Mouse (Mus musculus): ENCODE measurements at regions not wholly inside any gene's neighbourhood (a gene's known extent, or its start where the extent isn't known, plus 50 kb on each side); places are given as distances from the start of the nearest gene placed in this dataset.

DNA sequence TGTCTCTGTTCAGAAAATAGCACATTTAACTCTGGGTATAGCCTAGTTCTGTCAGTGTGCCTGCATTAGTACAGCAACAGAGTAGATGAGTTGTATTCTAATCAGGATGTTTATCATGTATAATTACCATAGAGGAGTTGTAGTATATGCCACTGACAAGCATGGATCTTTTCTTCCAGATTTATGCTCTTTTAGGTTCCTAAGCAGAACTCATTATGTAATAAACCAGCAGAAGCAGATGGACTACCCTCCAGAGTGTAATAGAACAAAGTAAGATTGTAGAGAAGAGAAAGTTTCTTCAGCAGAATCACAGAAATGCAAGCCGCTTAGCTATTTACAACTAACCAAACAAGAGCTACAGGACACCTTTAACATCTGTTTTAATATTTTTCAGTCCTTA lies 517.2 kb upstream of the Epha5 start:
- Histone ChIP-seq H3K9ac (replicated peaks; ENCODE audit: low read depth, low read length) (no peak overlapping the region), H3K4me2 (replicated peaks; ENCODE audit: low read depth, low read length) (no peak overlapping the region), H3K4me3 (ENCODE audit: low read depth, low read length) (no peak overlapping the region), H3K9me3 (ENCODE audit: control insufficient read depth, low read depth, low read length) (no peaks in the 10 kb centered on the region), H3K27me3 (ENCODE audit: control insufficient read depth, insufficient read depth, low read length) (no peaks in the 10 kb centered on the region), H3K27ac (ENCODE audit: low read length) (no peak overlapping the region), H3K4me1 (ENCODE audit: control insufficient read depth, insufficient read depth, low read length) (no peaks in the 10 kb centered on the region), H3K36me3 (ENCODE audit: control insufficient read depth, insufficient read depth, low read length) (no peaks in the 10 kb centered on the region)
- ATAC-seq (ENCODE audit: insufficient number of reproducible peaks, insufficient read depth, low FRiP score, low read depth), result no peak
- WGBS, result 92% methylated on average over 1 of the region's 1 CpGs

DNA sequence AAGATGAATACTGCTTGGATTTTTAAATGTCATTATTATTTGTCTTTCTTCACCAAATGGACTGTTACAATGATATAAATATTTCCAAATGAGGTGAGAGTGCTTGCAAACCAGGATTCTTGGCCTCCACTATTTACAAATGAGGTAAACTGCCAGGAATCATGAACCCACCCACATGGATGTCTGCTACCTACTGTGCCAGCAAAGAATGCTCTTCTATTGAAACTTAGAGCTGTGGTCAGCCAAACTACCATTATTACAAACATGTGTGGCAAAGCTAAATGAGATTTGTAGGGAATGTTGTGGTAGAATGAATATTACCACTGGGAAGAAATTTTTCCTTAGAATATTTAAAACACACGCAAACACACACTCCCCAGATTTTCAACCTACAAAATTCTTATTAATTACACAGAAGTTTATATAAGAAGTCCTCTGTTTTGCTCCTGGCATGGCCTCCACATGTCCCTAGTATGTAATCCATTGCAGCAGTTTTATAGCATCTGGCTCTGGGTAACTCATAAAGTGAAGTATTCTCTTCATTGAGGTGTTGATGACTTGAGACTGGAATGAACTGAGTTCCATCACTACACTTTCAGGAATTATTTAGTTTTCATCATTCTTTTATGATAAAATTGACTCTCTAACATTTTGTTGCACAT lies 500.6 kb upstream of the Epha5 start:
- Histone ChIP-seq H3K27me3 (ENCODE audit: control insufficient read depth, insufficient read depth, low read length) (no peaks in the 10 kb centered on the region), H3K4me1 (ENCODE audit: control insufficient read depth, insufficient read depth, low read length) (no peaks in the 10 kb centered on the region), H3K9ac (replicated peaks; ENCODE audit: low read depth, low read length) (no peak overlapping the region), H3K9me3 (ENCODE audit: control insufficient read depth, low read depth, low read length) (no peaks in the 10 kb centered on the region), H3K4me3 (ENCODE audit: low read depth, low read length) (no peak overlapping the region), H3K36me3 (ENCODE audit: control insufficient read depth, insufficient read depth, low read length) (no peaks in the 10 kb centered on the region), H3K27ac (ENCODE audit: low read length) (no peak overlapping the region), H3K4me2 (replicated peaks; ENCODE audit: low read depth, low read length) (no peak overlapping the region)
- ATAC-seq (ENCODE audit: insufficient number of reproducible peaks, insufficient read depth, low FRiP score, low read depth), result no peak
- WGBS, result 83% methylated on average over 1 of the region's 1 CpGs

DNA sequence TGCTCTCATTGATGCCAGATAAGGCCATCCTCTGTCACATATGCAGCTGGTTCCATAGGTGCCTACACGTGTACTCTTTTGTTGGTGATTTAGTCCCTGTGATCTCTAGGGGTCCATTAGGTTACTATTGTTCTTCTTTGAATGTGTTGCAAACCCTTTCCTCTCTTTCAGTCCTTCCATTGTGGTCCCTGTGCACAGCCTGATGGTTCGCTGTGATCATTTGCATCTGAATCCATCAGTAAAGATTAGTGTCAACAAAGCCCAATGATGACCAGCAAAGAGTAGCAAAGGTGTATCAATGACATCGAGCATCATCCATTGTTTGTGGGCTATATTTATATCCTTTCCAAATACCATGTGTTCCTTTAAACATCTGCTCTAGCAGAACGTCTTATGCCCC lies 484.5 kb upstream of the Epha5 start:
- Histone ChIP-seq H3K36me3 (ENCODE audit: control insufficient read depth, insufficient read depth, low read length) (no peaks in the 10 kb centered on the region), H3K4me3 (ENCODE audit: low read depth, low read length) (no peak overlapping the region), H3K27ac (ENCODE audit: low read length) (no peak overlapping the region), H3K4me1 (ENCODE audit: control insufficient read depth, insufficient read depth, low read length) (no peaks in the 10 kb centered on the region), H3K27me3 (ENCODE audit: control insufficient read depth, insufficient read depth, low read length) (no peaks in the 10 kb centered on the region), H3K9me3 (ENCODE audit: control insufficient read depth, low read depth, low read length) (no peaks in the 10 kb centered on the region), H3K9ac (replicated peaks; ENCODE audit: low read depth, low read length) (no peak overlapping the region), H3K4me2 (replicated peaks; ENCODE audit: low read depth, low read length) (no peak overlapping the region)
- 64% methylated on average over 4 of the region's 4 CpGs for WGBS
- ATAC-seq (ENCODE audit: insufficient number of reproducible peaks, insufficient read depth, low FRiP score, low read depth), result no peak

DNA sequence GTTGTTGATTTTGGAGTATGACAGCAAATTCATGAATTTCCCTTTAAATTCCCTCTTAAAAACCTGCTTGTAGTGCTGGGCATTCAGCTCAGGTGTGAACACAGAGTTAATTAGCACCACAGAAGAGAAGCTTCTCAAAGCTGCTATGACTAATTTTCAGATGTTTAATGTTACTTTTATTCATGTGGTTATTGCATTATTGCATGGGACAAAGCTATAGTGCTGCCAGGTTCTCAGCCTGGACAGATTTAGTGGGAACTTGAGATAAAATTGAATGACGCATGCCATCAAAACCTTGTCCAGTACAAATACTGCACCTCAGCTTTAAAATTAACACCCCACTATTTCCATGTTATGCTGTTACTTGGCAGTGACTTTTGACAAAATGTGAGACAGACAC lies 480.4 kb upstream of the Epha5 start:
- no peak overlapping the region for H3K4me2 ChIP-seq (replicated peaks; ENCODE audit: low read depth, low read length)
- no peak overlapping the region for H3K9ac ChIP-seq (replicated peaks; ENCODE audit: low read depth, low read length)
- H3K9me3 ChIP-seq (ENCODE audit: control insufficient read depth, low read depth, low read length), result no peaks in the 10 kb centered on the region
- H3K27ac ChIP-seq (ENCODE audit: low read length), result no peak overlapping the region
- no peaks in the 10 kb centered on the region for H3K4me1 ChIP-seq (ENCODE audit: control insufficient read depth, insufficient read depth, low read length)
- H3K27me3 ChIP-seq (ENCODE audit: control insufficient read depth, insufficient read depth, low read length), result no peaks in the 10 kb centered on the region
- no peaks in the 10 kb centered on the region for H3K36me3 ChIP-seq (ENCODE audit: control insufficient read depth, insufficient read depth, low read length)
- 98% methylated on average over 1 of the region's 1 CpGs for WGBS
- no peak overlapping the region for H3K4me3 ChIP-seq (ENCODE audit: low read depth, low read length)
- no peak for ATAC-seq (ENCODE audit: insufficient number of reproducible peaks, insufficient read depth, low FRiP score, low read depth)

DNA sequence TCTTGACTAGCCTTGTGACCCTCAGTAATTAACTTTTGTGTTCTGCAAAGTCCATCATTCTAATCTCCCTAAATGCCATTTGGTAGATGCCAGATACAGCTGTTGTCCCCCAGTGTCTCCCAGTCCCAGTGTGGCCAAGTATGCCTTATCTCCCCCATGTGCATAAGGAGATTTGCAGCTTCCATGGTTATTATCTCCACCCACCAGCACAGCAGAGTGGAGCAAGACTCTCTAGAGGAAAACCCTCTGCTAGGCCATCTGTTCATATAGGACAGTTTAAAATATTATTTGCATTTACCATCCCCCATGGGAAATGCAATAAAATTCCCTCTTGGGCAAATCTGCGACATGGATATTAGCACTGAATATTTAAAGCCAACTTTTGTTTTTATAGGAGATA lies 436.4 kb upstream of the Epha5 start:
- 67% methylated on average over 1 of the region's 1 CpGs for WGBS
- no peak overlapping the region for H3K4me2 ChIP-seq (replicated peaks; ENCODE audit: low read depth, low read length)
- ATAC-seq (ENCODE audit: insufficient number of reproducible peaks, insufficient read depth, low FRiP score, low read depth), result no peak

DNA sequence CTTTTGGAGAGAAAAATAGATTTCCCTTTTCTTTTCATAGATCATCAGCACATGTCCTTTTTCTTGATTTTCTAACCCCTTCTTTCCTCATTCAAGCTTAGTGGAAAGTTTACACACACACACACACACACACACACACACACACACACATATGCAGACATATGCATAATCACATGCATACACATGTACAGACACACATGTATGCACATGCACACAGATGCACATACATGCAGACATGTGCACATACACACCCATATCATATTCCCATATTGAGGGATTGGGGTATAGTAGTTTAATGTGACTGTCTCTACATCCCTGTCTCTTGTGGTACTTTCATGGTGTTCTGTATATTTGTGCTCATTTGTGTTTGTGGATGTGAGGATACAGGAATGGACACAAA lies 432.0 kb upstream of the Epha5 start:
- no peaks in the 10 kb centered on the region for H3K4me1 ChIP-seq (ENCODE audit: control insufficient read depth, insufficient read depth, low read length)
- no peaks in the 10 kb centered on the region for H3K36me3 ChIP-seq (ENCODE audit: control insufficient read depth, insufficient read depth, low read length)
- no peak for ATAC-seq (ENCODE audit: insufficient number of reproducible peaks, insufficient read depth, low FRiP score, low read depth)
- H3K4me2 ChIP-seq (replicated peaks; ENCODE audit: low read depth, low read length), result no peak overlapping the region
- H3K27ac ChIP-seq (ENCODE audit: low read length), result no peak overlapping the region
- H3K9ac ChIP-seq (replicated peaks; ENCODE audit: low read depth, low read length), result no peak overlapping the region
- no peak overlapping the region for H3K4me3 ChIP-seq (ENCODE audit: low read depth, low read length)
- no peaks in the 10 kb centered on the region for H3K27me3 ChIP-seq (ENCODE audit: control insufficient read depth, insufficient read depth, low read length)
- no peaks in the 10 kb centered on the region for H3K9me3 ChIP-seq (ENCODE audit: control insufficient read depth, low read depth, low read length)

More for the DNA sequence above, 436.4 kb upstream of the Epha5 start:
- H3K4me3 ChIP-seq (ENCODE audit: low read depth, low read length), result no peak overlapping the region
- H3K4me1 ChIP-seq (ENCODE audit: control insufficient read depth, insufficient read depth, low read length), result no peaks in the 10 kb centered on the region
- H3K36me3 ChIP-seq (ENCODE audit: control insufficient read depth, insufficient read depth, low read length), result no peaks in the 10 kb centered on the region
- H3K27ac ChIP-seq (ENCODE audit: low read length), result no peak overlapping the region
- no peaks in the 10 kb centered on the region for H3K27me3 ChIP-seq (ENCODE audit: control insufficient read depth, insufficient read depth, low read length)
- no peaks in the 10 kb centered on the region for H3K9me3 ChIP-seq (ENCODE audit: control insufficient read depth, low read depth, low read length)
- H3K9ac ChIP-seq (replicated peaks; ENCODE audit: low read depth, low read length), result no peak overlapping the region

DNA sequence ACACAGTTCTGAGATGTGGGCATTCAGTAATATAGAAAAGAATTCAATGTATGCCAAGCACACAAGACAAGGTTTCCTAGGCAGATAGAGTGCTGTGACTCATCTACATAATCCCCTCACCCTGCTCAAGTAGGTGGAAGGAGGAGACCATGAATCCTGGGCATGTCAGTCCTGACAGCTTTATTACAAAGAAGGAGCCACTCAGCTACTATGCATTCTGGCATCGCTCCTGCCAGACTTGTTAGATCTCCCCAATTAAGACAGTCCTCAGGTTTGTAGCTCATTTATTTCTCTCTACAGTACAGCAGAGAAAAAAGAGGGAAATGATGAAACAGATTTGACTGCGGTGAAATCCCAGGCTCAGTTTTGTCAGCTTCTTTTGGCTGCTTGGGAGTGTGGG lies 431.6 kb upstream of the Epha5 start:
- Histone ChIP-seq H3K4me1 (ENCODE audit: control insufficient read depth, insufficient read depth, low read length) (no peaks in the 10 kb centered on the region), H3K9me3 (ENCODE audit: control insufficient read depth, low read depth, low read length) (no peaks in the 10 kb centered on the region), H3K4me3 (ENCODE audit: low read depth, low read length) (no peak overlapping the region), H3K9ac (replicated peaks; ENCODE audit: low read depth, low read length) (no peak overlapping the region), H3K36me3 (ENCODE audit: control insufficient read depth, insufficient read depth, low read length) (no peaks in the 10 kb centered on the region), H3K27ac (ENCODE audit: low read length) (no peak overlapping the region), H3K4me2 (replicated peaks; ENCODE audit: low read depth, low read length) (no peak overlapping the region), H3K27me3 (ENCODE audit: control insufficient read depth, insufficient read depth, low read length) (no peaks in the 10 kb centered on the region)
- ATAC-seq (ENCODE audit: insufficient number of reproducible peaks, insufficient read depth, low FRiP score, low read depth), result no peak
- WGBS, result 45% methylated on average over 2 of the region's 2 CpGs

DNA sequence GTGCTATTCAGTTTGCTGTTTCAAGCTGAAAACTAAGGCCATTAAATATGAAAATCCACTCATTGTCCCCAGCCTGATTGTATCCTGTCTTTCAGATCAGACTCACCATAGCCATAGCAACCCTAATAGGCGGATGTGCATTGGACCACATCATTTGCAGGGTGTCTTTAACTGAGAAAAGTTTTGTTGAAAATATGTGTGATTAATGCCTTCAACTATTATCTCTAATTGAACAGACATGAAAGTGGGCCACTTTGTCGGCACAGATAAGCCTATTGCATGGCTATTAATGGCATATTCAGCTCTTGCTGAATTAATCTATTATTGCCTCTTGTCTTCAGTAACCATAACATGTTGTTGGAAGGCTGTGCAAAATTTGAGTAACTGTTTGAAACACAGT lies 394.3 kb upstream of the Epha5 start:
- no peaks in the 10 kb centered on the region for H3K4me1 ChIP-seq (ENCODE audit: control insufficient read depth, insufficient read depth, low read length)
- H3K4me2 ChIP-seq (replicated peaks; ENCODE audit: low read depth, low read length), result no peak overlapping the region
- WGBS, result 63% methylated on average over 2 of the region's 2 CpGs
- no peak for ATAC-seq (ENCODE audit: insufficient number of reproducible peaks, insufficient read depth, low FRiP score, low read depth)
- no peaks in the 10 kb centered on the region for H3K36me3 ChIP-seq (ENCODE audit: control insufficient read depth, insufficient read depth, low read length)
- no peak overlapping the region for H3K4me3 ChIP-seq (ENCODE audit: low read depth, low read length)
- no peak overlapping the region for H3K9ac ChIP-seq (replicated peaks; ENCODE audit: low read depth, low read length)
- H3K9me3 ChIP-seq (ENCODE audit: control insufficient read depth, low read depth, low read length), result no peaks in the 10 kb centered on the region
- no peaks in the 10 kb centered on the region for H3K27me3 ChIP-seq (ENCODE audit: control insufficient read depth, insufficient read depth, low read length)
- H3K27ac ChIP-seq (ENCODE audit: low read length), result no peak overlapping the region

DNA sequence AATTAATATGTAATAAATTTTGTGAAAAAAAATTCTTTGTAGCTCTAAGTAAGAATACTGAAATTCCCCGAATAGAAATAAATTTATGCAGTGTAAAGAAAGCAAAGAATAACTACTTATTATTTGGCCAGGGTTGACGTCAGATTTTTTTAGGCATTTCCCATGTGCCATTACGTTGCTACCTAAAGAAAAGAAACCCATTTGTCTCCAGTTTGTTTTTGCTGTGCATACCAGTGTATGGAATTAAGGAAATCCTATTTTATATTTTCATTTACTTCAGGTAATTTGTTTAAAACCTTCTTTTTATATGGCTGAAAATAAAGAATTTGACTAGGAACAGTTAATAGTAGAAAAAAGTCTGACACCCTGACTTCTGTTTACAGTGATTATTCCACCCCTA lies 393.7 kb upstream of the Epha5 start:
- Histone ChIP-seq H3K36me3 (ENCODE audit: control insufficient read depth, insufficient read depth, low read length) (no peaks in the 10 kb centered on the region), H3K4me3 (ENCODE audit: low read depth, low read length) (no peak overlapping the region), H3K9me3 (ENCODE audit: control insufficient read depth, low read depth, low read length) (no peaks in the 10 kb centered on the region), H3K27me3 (ENCODE audit: control insufficient read depth, insufficient read depth, low read length) (no peaks in the 10 kb centered on the region), H3K4me1 (ENCODE audit: control insufficient read depth, insufficient read depth, low read length) (no peaks in the 10 kb centered on the region), H3K9ac (replicated peaks; ENCODE audit: low read depth, low read length) (no peak overlapping the region), H3K4me2 (replicated peaks; ENCODE audit: low read depth, low read length) (no peak overlapping the region), H3K27ac (ENCODE audit: low read length) (no peak overlapping the region)
- WGBS, result 80% methylated on average over 3 of the region's 3 CpGs
- no peak for ATAC-seq (ENCODE audit: insufficient number of reproducible peaks, insufficient read depth, low FRiP score, low read depth)

Measured in stomach, embryonic 14.5 days (tissue).